Mouse (Mus musculus) intestine, embryonic 16.5 days (tissue): ENCODE results near the gene Aspscr1. TPM values are rescaled to one million over a fixed set of nuclear protein-coding genes. Genes with fewer than 3 reads are reported as not detected.

ENCODE experiments used
- ATAC-seq: fragments of 200-750 bp; cut with Nextera tagmentation; 2 replicates; pipeline ENCODE4 v1.8.0; 2017; ENCODE audit warnings: moderate TSS enrichment, moderate library complexity
- H3K27ac ChIP-seq: fragments of 300-500 bp; sonication (generic); 2 replicates; pipeline ENCODE4 v1.5.1; 2014; ENCODE audit warnings: mild to moderate bottlenecking, low read length
- H3K27me3 ChIP-seq: fragments of 300-500 bp; sonication (generic); replicated peaks from 2 replicates; pipeline ENCODE4 v1.6.1; 2014; ENCODE audit warnings: low read length, control low read depth, mixed read lengths; ENCODE audit not compliant: control insufficient read depth, insufficient read depth
- H3K36me3 ChIP-seq: fragments of 300-500 bp; sonication (generic); 2 replicates; pipeline ENCODE4 v1.6.1; 2014; ENCODE audit warnings: low read length, control low read depth; ENCODE audit not compliant: control insufficient read depth, insufficient read depth
- H3K4me1 ChIP-seq: fragments of 300-500 bp; sonication (generic); 2 replicates; pipeline ENCODE4 v1.6.1; 2014; ENCODE audit warnings: low read length, control low read depth, mixed read lengths; ENCODE audit not compliant: control insufficient read depth, insufficient read depth
- H3K4me2 ChIP-seq: fragments of 300-500 bp; sonication (generic); 2 replicates; pipeline ENCODE4 v1.6.1; 2014; ENCODE audit warnings: low read depth, low read length, control low read depth
- H3K4me3 ChIP-seq: fragments of 300-500 bp; sonication (generic); 2 replicates; pipeline ENCODE4 v1.5.1; 2014; ENCODE audit warnings: mild to moderate bottlenecking, low read length
- H3K9ac ChIP-seq: fragments of 300-500 bp; sonication (generic); 2 replicates; pipeline ENCODE4 v1.6.1; 2014; ENCODE audit warnings: low read depth, low read length
- H3K9me3 ChIP-seq: fragments of 300-500 bp; sonication (generic); 2 replicates; pipeline ENCODE4 v1.6.1; 2016; ENCODE audit warnings: low read length, control low read depth; ENCODE audit not compliant: control insufficient read depth
- WGBS: fragments of 180-500 bp; shearing (Covaris S2); extraction: QIAGEN DNeasy Blood & Tissue Kit; methylation state at CpG from one replicate; pipeline ENCODE4 v1.1.7; 2014; 5-methylcytosine and 5-hydroxymethylcytosine counted together
- polyA plus RNA-seq: library from polyadenylated mRNA; unstranded; fragments of >200 nt; fragmentation: Nextera tagmentation; extraction: Ambion mirVana; gene quantifications from 2 replicates; pipeline ENCODE4 v1.2.1, GENCODE M21; 2015

Aspscr1 gene
- polyA plus RNA-seq, 1 experiment from 2014 or later = 108 TPM

DNA sequence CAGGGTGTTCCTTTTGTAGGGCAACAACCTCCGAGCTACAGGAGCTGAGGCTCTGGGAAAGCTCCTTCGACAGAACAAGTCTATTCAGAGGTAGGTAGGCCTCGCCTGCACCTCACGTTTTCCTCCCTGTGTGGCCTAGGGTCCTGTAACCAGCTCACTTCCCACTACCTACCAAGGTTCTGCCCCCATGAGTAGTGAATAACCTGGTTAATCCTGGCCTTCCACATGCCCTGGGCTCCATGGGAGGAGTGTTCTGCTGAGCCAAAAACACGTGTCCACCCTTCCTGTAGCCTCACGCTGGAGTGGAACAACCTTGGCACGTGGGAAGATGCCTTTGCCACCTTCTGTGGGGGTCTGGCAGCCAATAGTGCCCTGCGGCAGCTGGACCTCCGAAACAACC is 42.4 kb downstream of the Aspscr1 start:
- Histone ChIP-seq H3K27ac (no peak overlapping the region), H3K4me1 (peaks cover 19% of the 10 kb centered on the region), H3K4me2 (peak overlapping the region; percentile 64; the same call in 1 of the 2 replicates), H3K36me3 (0 out of 2 replicates have a peak, but pooled peaks cover 4% of the 10 kb centered on the region), H3K27me3 (no peaks in the 10 kb centered on the region), H3K9ac (0 out of 2 replicates have a peak overlapping the region, but pooled peaks have one; percentile 79), H3K4me3 (no peak overlapping the region), H3K9me3 (no peaks in the 10 kb centered on the region)
- 90% methylated on average over 9 of the region's 9 CpGs for WGBS
- ATAC-seq = no peak

DNA sequence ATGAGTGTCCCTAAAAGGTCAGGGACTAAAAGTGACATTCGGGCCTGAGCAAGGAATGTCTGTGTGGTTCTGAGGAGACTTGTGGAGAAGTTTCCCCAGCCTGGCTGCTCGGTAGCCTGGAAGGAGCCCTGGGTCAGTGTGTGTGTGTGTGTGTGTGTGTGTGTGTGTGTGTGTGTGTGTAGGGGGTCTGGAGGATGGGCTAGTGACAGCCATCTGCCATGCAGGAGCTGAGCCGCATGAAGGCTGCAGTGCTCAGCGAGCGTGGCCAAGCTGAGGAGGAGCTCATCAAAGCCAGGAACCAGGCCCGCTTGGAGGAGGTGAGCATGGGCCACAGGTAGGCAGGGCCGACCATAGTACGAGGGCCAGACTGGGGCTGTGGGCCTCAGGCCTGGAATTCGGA is 46.5 kb downstream of the Aspscr1 start:
- H3K9me3 ChIP-seq = no peaks in the 10 kb centered on the region
- no peak overlapping the region for H3K27ac ChIP-seq
- H3K27me3 ChIP-seq = no peaks in the 10 kb centered on the region
- no peak overlapping the region for H3K9ac ChIP-seq
- no peak overlapping the region for H3K4me3 ChIP-seq
- H3K4me2 ChIP-seq = no peak overlapping the region
- no peak for ATAC-seq
- 89% methylated on average over 9 of the region's 9 CpGs for WGBS
- peaks cover 23% of the 10 kb centered on the region for H3K4me1 ChIP-seq
- 0 out of 2 replicates have a peak, but pooled peaks cover 4% of the 10 kb centered on the region for H3K36me3 ChIP-seq

DNA sequence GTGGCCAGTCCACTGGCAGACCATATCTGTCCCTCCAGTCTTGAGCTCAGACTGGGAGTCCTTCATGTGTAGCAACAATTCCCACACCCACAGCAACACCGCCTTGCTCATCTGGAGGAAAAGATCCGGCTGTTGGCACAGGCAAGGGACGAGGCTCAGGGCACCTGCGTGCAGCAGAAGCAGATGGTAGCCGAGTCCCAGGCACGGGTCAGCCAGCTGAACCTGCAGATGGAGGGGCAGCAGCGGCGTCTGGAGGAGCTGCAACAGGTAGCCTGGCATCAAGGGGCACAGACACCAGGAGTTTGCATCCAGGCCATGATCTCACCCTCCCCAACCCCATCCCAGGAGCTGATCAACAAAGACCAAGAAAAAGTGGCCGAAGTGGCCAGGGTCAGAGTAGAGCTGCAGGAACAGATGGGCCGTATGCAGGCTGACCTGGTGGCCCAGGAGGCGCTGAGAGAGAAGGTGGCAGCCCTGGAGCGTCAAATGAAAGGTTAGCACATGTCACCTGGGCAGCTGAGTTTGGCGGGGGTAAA is 47.1 kb downstream of the Aspscr1 start:
- 88% methylated on average over 13 of the region's 13 CpGs for WGBS
- no peak for ATAC-seq

DNA sequence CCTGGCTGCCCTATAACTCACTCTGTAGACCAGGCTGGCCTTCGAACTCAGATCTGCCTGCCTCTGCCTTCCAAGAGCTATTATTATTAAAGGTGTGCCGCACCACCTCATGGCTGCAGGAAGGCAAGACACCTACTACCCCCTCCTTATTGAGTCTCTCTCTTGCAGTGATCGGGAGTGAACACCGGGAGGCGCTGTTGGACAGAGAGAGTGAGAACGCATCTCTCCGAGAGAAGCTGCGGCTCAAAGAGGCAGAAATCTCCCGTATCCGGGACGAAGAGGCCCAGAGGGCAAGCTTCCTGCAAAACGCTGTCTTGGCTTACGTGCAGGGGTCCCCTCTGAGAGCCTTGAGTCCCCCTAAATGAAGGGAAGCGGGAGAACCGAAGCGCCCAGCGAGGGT is 47.7 kb downstream of the Aspscr1 start:
- ATAC-seq = 0 out of 2 replicates have a peak, but pooled peaks have one; percentile 17
- Histone ChIP-seq H3K36me3 (0 out of 2 replicates have a peak, but pooled peaks cover 6% of the 10 kb centered on the region), H3K4me2 (peak overlapping the region; percentile 98), H3K4me1 (peaks cover 16% of the 10 kb centered on the region), H3K9ac (peak overlapping the region; percentile 77), H3K27ac (no peak overlapping the region), H3K4me3 (peak overlapping the region; percentile 65), H3K27me3 (no peaks in the 10 kb centered on the region), H3K9me3 (no peaks in the 10 kb centered on the region)
- WGBS = 14% methylated on average over 17 of the region's 17 CpGs

More for the DNA sequence above, 47.1 kb downstream of the Aspscr1 start:
- Histone ChIP-seq H3K9me3 (no peaks in the 10 kb centered on the region), H3K27me3 (no peaks in the 10 kb centered on the region), H3K4me2 (no peak overlapping the region), H3K4me3 (no peak overlapping the region), H3K27ac (no peak overlapping the region), H3K9ac (no peak overlapping the region), H3K4me1 (peaks cover 17% of the 10 kb centered on the region), H3K36me3 (0 out of 2 replicates have a peak, but pooled peaks cover 4% of the 10 kb centered on the region)

DNA sequence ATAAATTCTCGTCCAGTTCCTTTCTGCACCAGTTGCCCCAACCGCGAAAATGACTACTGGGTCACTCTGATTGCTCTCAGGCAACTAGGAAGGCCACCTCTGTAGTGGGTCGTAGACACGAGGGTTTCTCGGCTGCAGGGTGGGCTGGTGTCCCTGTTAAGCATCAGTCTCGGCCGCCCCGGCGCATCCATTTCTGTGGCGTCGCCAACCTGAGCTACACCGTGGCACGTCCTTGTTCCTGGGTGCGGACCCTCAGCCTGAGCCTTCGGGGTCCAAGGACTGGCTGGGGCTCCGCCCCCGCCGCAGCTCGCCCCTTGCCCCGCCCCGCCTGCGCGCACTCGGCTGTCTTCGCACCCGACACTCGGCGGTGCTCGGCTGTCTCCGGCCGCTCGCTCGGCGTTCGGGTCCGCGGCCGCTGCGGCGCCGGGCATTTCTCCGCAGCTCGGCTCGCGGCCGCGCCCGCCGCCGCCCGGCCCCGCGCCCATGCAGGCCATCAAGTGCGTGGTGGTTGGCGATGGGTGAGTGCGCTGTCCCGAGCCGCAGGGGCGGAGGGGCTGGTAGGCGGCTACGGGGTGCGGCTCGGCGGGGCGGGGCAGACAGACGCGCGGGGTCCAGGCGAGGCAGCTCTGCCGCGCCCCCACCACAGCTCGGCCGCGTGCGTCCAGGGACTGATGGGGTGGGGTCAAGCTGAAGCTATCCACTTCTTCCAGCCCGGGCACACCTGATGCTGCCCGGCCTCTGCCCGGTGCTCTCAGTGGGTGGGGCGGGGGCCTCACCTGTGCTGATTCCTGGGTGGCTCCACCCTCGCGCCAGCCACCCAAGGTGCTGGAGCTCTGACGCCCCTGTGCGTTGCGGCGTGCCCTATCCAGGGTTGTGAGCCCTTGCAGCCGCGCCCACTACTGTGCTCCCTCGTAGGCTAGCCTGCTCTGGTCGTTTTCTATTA is 48.6 kb downstream of the Aspscr1 start, which contains the start of gene Rac3:
TSS of gene Rac3 (plus strand) at position 347 of the 943 bp plus-strand sequence.
- no peaks in the 10 kb centered on the region for H3K27me3 ChIP-seq
- no peaks in the 10 kb centered on the region for H3K9me3 ChIP-seq
- H3K4me1 ChIP-seq = peaks cover 16% of the 10 kb centered on the region
- H3K4me3 ChIP-seq = peak within 1 kb of the TSS; percentile 65
- 1% methylated on average over 90 of the region's 90 CpGs for WGBS
- H3K4me2 ChIP-seq = peak within 1 kb of the TSS; percentile 98
- H3K36me3 ChIP-seq = 0 out of 2 replicates have a peak, but pooled peaks cover 8% of the 10 kb centered on the region
- H3K27ac ChIP-seq = peak within 1 kb of the TSS; percentile 33; the same call in 1 of the 2 replicates
- H3K9ac ChIP-seq = peak within 1 kb of the TSS; percentile 77
- ATAC-seq = peak; percentile 79

DNA sequence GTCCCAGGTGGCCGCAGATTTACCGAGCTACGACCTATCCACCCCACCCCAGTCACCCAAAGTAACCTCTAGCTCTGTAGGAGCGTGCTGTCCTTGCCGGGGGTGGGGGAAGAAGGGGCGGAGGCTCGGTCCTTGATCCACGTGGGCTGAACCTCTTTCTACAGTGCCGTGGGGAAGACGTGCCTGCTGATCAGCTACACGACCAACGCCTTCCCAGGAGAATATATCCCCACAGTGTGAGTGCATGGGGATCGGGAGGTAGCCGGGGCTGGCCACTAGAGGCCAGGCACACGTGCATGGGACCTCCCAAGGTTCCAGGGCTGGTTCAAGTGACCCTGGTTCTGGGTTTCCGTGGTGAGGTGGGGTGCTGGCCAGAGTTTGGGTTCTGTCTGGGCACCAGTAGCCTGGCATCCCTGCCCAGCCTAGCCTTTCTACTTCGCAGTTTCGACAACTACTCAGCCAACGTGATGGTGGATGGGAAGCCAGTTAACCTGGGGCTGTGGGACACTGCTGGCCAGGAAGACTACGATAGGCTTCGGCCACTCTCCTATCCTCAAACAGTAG is 49.4 kb downstream of the Aspscr1 start:
- H3K4me3 ChIP-seq = peak overlapping the region; percentile 65
- WGBS = 19% methylated on average over 21 of the region's 21 CpGs
- no peaks in the 10 kb centered on the region for H3K27me3 ChIP-seq
- peaks cover 21% of the 10 kb centered on the region for H3K4me1 ChIP-seq
- H3K27ac ChIP-seq = no peak overlapping the region
- H3K4me2 ChIP-seq = peak overlapping the region; percentile 98
- ATAC-seq = no peak
- H3K36me3 ChIP-seq = 0 out of 2 replicates have a peak, but pooled peaks cover 8% of the 10 kb centered on the region
- H3K9me3 ChIP-seq = no peaks in the 10 kb centered on the region
- peak overlapping the region; percentile 77 for H3K9ac ChIP-seq

DNA sequence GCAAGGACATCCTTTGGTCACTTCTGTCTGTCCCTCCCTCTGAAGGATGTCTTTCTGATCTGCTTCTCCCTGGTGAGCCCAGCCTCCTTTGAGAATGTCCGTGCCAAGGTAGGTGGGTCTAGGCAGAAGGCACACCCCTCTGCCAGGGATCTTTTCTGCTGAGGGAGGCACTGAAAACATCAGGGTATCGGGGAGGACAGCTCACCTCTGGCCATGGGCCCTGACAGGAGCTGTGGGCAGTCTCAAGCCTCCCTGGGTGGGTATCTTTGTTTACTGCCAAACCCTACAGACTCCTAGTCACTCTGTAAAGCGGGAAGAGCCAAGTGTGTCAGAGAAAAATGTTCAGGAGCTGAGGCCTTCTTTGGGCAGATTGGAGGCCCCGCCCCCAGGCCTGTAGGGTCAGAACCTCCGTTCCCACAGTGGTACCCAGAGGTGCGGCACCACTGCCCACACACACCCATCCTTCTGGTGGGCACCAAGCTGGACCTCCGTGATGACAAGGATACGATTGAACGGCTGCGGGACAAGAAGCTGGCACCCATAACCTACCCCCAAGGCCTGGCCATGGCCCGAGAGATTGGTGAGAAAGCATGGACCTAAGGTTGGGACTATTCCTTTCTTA is 50.1 kb downstream of the Aspscr1 start:
- Histone ChIP-seq H3K36me3 (0 out of 2 replicates have a peak, but pooled peaks cover 8% of the 10 kb centered on the region), H3K9ac (no peak overlapping the region), H3K4me1 (peaks cover 21% of the 10 kb centered on the region), H3K27me3 (no peaks in the 10 kb centered on the region), H3K4me3 (no peak overlapping the region), H3K27ac (no peak overlapping the region), H3K9me3 (no peaks in the 10 kb centered on the region), H3K4me2 (no peak overlapping the region)
- 87% methylated on average over 11 of the region's 11 CpGs for WGBS
- no peak for ATAC-seq

DNA sequence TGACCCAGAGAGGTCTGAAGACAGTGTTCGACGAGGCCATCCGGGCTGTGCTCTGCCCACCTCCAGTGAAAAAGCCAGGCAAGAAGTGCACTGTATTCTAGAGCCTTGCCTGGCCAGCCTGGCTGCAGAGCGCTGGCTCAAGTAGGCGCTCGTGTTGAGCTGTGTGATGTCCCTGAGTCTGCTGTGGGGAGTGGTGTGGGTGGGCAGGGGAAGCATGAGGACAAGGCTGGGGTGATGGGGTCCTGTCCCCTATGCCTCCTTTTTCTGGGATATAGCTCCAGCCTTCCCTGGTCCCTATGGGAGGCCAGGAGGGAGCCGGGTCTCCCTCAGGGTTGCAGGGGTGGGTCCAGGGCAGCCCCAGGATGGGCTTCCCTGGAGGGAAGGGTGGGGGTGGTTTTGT is 50.7 kb downstream of the Aspscr1 start:
- 85% methylated on average over 7 of the region's 7 CpGs for WGBS
- Histone ChIP-seq H3K36me3 (0 out of 2 replicates have a peak, but pooled peaks cover 8% of the 10 kb centered on the region), H3K4me1 (peaks cover 21% of the 10 kb centered on the region), H3K9ac (no peak overlapping the region), H3K4me3 (no peak overlapping the region), H3K4me2 (no peak overlapping the region), H3K27me3 (no peaks in the 10 kb centered on the region), H3K9me3 (no peaks in the 10 kb centered on the region), H3K27ac (no peak overlapping the region)
- ATAC-seq = no peak
